Mouse (Mus musculus): ENCODE results near the gene Kif4. TPM values are rescaled to one million over a fixed set of nuclear protein-coding genes. Genes with fewer than 3 reads are reported as not detected.
A peak's percentile ranks its signal among the peaks of the same experiment; 100 is the strongest.

Gene Kif4
- 1 to 10 TPM in 1 of 2 experiments, under 1 TPM in 1; 0.97 to 1.1 TPM for total RNA-seq (2021)
- long read RNA-seq, experiment 1, partial matches to known transcripts, result 1 of 1 reads
- long read RNA-seq, experiment 1, other reads (novel, unspliced or antisense), result 0 of 1 reads
- long read RNA-seq, experiment 2, full-length matches to known transcripts, result 1 of 3 reads
- long read RNA-seq, experiment 2, partial matches to known transcripts, result 0 of 3 reads
- long read RNA-seq, experiment 2, other reads (novel, unspliced or antisense), result 2 of 3 reads

DNA sequence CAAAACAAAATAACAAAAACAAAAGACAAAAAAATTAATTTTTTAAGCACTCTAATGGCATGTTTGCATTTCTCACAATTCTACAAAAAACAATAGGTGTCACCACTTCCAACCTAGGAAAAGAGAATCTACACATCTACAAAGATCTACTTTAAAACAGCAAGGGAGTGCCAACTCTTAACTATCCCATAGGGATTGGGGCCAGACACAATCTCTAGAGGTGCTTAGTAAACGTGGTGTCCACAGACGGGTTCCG is at the start of gene Kif4:
Gene Kif4 (plus strand): TSS at position 192 of the 256 bp plus-strand sequence.
- no peak for DNase-seq (ENCODE audit: low spot score in 2 of 2)
- intact Hi-C loops (cut with DNase I), result loop anchor here (10.0 kb wide), 1 partner anchor 109 kb away; no protein-coding TSS in a partner anchor

DNA sequence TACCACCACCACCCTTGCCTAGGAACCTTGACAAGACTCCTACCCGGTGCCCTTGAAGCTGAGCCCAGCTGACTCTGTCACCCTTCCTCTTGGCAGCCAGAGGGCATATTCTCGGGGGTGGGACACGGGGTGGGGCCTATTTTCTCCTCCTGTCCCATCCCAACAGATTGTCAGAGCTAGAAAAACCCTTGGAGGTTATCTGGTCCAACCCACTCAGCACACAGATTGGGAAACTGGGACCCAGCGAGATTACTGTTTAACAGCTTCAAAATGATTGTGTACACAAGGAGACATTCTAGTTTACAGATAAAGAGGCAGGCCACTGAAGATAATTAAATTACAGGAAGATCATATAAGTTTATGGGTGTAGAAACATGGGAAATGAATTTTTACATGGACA is 30.7 kb upstream of the Kif4 start, which contains the start of gene P2ry4:
Gene P2ry4 (minus strand): TSS at position 79 of the 400 bp plus-strand sequence.
- intact Hi-C loops (cut with DNase I), result no loop called here
- DNase-seq (ENCODE audit: low spot score in 2 of 2), result no peak

DNA sequence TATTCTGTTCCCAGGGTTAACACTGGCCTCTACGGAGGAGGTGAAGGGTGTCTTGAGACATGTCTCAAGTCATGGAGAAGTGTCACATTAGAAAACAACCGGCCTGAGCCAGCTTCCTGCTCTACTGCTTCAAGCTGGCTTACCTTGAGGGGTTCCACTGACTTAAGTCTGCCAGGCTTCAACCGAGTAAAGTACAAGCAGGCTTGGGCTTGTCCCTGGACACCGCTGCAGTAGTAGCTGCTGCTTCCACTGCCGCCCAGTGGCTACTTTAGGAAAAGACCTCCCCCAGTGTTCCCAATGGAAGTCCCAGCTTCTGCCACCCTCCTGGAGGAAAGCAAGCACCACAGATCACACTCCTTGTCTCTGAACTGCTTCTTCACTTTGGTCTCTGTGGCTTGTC is 28.1 kb upstream of the Kif4 start:
- intact Hi-C loops (cut with DNase I), result no loop called here
- peak; percentile 51 to 59 for DNase-seq (ENCODE audit: low spot score in 2 of 2)

DNA sequence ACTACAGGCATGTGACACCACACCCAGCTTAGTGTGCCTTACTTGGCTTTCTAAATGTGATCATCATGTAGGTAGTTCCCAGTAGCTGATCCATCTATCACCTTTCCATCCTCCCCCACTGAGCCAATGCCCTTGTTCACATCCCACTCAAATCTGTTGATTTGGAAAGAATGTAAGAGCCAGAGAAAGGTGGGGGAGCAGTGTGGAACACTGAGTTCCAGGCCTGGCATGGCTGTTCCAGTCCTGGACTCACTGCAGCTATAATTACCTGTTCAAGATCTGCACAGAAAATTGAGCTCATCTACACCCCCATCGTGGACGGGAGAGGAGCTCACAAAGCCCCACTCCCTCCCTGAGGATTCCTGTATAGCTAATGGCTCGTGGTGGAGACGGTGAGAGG is 25.8 kb upstream of the Kif4 start:
- intact Hi-C loops (cut with DNase I), result no loop called here
- peak; percentile 4 to 34 for DNase-seq (ENCODE audit: low spot score in 2 of 2)

DNA sequence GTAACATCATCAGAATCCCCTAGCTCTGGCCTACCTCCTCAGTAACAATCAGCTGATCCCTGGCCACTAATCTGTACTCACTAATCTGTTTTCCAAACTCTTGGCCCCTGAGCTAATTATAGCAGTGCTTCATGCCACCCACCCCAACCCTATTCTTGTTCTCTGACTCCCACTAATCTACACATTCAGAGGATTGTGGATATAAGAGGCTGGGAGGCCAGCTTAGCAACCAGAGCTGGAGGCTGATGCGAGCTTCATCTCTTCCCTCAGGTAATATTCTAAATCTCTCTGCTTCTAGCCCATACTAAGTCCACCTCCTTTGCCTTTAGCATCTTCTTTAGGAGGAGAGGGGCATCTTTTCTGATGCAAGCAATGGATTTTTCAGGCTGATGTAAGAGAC is 20.2 kb upstream of the Kif4 start, which contains the start of gene Arr3:
Gene Arr3 (plus strand): TSS at position 184 of the 400 bp plus-strand sequence.
- intact Hi-C loops (cut with DNase I), result no loop called here
- no peak for DNase-seq (ENCODE audit: low spot score in 2 of 2)

DNA sequence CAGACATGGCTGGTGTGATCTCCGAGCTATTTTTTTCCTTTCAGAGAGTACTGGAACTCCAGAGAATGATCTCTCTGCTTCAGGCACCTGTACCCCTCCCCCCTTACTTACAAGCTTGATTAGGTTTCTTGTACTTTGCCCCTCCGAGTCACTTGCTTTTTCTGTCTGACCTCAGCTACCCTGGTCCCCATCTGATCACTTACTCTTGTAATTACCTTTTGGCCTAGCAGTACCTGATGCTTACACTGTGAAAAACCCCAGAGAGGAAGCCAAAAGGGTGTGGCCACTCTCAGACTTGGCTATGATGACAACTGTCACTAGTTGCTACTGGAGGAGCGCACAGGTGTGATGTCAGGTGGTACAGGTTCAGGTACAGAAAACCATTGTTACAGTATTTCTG is 7.0 kb upstream of the Kif4 start:
- DNase-seq (ENCODE audit: low spot score in 2 of 2), result no peak
- intact Hi-C loops (cut with DNase I), result no loop called here

DNA sequence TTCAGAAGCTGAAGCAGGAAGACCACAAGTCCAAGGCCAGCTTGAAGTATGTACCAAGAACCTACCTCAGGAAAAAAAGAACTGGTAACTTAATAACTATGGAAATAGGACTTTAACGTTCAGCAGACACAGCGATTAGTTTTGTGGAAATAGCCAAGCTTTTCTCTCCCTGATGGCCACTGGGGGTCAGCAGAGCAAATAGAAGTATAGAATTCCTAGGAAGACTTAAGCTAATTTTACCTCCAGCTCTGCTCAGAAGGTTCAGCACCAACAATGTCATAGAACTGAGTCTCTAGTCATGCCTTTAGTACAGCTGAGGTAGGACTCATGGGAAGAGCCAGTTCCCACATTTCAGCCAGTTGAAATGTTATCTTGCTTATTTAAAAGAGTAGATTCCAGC is 4.2 kb upstream of the Kif4 start:
- intact Hi-C loops (cut with DNase I), result loop anchor here (10.0 kb wide), 1 partner anchor 113 kb away; no protein-coding TSS in a partner anchor
- DNase-seq (ENCODE audit: low spot score in 2 of 2), result no peak

DNA sequence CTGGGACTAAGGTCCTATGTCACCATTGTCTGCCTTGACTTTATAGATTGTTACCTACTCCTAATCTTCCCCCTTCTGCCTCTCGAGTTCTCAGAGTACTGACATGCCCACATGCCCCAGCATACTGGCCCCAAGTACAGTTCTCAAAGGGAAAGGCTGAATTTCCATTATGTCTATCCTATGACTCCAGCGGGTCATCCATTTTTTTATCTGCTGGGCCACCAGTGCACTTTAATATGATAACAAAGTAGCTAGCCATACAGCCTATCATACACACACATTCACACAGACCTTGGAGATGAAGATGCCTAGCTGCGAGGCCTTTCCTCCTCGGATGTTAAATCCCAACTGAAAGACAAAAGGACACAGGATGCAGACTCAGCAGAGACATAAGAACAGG is 1.3 kb upstream of the Kif4 start:
- no peak for DNase-seq (ENCODE audit: low spot score in 2 of 2)
- intact Hi-C loops (cut with DNase I), result loop anchor here (10.0 kb wide), 1 partner anchor 111 kb away; no protein-coding TSS in a partner anchor

DNA sequence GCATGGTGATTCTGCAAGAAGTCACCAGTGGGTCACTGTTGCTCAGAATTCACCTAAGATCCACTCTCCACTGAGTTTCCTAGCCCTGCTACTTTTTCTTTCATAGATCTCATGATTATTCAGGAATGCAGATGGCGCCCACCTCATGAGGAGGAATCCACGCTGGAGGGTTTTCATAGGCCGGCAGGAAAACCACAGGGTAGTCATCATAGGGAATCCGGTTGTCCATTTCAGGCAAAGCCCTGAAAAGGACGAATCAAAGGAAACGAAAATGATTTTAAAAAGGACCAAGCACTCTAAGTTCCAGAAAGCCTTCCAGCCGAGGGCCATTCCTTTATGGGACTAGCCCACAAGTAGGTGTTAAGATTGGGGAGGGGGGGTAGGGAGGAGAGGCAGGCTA is 391 bp upstream of the Kif4 start:
- intact Hi-C loops (cut with DNase I), result loop anchor here (10.0 kb wide), 1 partner anchor 110 kb away; no protein-coding TSS in a partner anchor

DNA sequence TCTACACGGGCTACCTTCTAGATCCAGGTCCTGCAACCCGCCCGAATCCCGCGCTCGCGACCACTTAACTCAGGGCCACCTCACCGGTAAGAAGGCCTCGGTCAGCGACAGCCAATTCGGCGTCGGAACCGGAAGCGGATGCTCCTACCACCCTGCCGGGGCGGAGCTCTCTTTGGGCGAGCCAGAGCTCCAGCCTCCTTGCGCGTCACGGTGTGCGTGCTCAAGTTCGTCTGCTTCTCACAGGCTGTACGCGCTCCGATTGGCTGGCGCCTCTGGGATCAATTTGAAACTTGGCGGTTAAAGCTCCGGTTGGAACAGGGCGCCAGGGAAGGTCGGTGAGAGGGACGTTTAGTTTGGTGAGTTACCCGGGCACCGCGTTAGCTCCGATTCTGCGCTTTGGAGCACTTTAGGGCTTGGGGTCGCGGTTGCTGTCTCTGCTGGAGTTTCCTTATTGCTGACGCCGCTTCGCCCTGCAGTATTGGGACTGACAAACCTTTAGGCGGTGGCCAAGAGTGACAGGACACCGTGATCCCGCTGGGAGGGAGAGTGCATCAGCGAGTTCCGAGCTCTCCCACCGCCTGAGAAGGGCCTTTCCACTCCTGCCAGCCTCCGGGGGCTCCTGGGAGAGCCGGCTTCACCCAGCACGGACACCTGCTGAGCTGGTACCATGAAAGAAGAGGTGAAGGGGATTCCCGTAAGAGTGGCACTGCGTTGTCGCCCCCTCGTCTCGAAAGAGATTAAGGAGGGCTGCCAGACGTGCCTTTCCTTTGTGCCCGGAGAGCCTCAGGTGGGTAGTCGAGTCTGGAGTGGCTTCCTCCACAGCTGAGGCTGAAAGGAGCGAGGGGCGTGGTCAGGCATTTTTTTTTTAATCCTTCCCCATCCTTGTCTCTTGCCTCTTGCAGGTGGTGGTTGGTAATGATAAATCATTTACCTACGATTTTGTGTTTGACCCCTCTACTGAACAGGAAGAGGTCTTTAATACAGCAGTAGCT is 561 bp downstream of the Kif4 start, which contains the start of gene Pdzd11:
Gene Pdzd11 (minus strand): TSS at position 767 of the 992 bp plus-strand sequence.
- DNase-seq (ENCODE audit: low spot score in 2 of 2), result peak; percentile 88 to 91
- intact Hi-C loops (cut with DNase I), result loop anchor here (10.0 kb wide), 1 partner anchor 109 kb away; no protein-coding TSS in a partner anchor

More for the DNA sequence above, 391 bp upstream of the Kif4 start:
- DNase-seq (ENCODE audit: low spot score in 2 of 2), result peak in 1 of 2 experiments; percentile 7

DNA sequence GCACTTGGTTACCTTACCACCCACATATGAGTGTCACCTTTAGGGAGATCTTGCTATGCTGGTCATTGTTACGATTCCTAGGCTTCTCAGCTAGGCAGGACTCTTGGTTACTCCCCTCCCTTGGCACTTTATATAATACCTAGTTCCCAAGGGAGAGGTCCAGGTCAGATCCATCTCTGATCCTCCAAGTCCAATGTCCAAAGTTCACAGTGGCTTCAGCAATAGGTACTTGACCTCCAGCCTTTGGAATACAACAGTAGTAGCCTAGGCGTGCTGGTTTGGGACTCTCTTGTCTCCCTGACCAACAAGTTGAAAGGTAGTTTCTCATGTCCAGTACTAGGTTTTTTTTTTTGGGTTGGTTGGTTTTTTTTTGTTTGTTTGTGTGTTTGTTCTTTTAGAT is 3.5 kb downstream of the Kif4 start:
- no peak for DNase-seq (ENCODE audit: low spot score in 2 of 2)
- intact Hi-C loops (cut with DNase I), result loop anchor here (10.0 kb wide), 1 partner anchor 106 kb away; no protein-coding TSS in a partner anchor

DNA sequence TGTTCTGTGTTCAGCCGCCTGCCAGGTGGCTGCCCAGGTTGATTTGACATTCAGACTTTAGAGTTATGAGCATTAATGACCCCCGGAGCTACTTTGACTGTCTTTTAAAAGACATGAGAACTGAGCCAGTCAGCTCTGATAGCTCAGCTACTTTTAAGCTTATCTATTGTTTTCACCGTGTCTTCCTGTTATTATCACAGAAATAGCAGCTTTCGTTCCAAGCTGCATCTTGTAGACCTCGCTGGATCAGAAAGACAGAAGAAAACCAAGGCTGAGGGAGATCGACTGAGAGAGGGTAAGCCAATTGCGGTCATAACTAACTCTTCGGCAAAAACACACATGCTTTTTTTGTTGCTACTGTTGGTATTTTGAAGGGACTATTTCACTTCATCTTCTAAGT is 12.9 kb downstream of the Kif4 start:
- intact Hi-C loops (cut with DNase I), result no loop called here
- no peak for DNase-seq (ENCODE audit: low spot score in 2 of 2)

DNA sequence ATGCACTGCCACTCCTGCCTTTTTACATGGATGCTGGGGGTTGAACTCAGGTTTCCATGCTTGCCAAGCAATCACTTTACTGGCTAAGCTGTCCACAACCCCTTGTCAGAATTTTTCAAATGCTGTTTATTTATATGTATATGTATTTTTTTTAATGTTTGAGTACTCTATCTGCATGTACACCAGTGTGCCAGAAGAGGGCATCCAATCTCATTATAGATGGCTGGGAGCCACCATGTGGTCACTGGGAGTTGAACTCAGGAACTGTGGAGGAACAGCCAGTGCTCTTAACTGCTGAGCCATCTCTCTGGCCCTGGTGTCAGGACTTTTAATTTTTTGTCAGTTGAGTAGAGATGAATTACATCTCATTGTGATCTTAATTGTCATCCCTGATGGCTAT is 27.3 kb downstream of the Kif4 start:
- intact Hi-C loops (cut with DNase I), result no loop called here
- no peak for DNase-seq (ENCODE audit: low spot score in 2 of 2)

DNA sequence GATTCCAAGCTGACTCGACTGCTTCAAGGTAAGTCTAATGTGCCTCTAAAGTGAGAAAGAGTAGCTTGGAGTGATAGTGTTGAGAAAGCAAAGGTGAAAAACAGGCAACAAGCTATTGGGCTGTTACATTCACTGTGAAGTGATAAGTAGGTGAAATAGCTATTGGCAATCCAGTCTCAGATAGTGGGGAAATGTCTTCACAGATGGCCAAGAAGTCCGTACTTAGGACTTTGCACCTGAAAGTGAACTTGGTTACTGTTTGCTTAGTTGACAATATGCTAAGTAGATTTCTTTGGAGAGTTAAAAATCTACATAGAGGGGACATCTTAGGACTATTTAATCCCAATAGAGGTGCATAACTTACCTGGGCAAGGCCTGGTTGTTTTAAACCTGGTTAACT is 39.3 kb downstream of the Kif4 start:
- DNase-seq (ENCODE audit: low spot score in 2 of 2), result no peak
- intact Hi-C loops (cut with DNase I), result no loop called here

DNA sequence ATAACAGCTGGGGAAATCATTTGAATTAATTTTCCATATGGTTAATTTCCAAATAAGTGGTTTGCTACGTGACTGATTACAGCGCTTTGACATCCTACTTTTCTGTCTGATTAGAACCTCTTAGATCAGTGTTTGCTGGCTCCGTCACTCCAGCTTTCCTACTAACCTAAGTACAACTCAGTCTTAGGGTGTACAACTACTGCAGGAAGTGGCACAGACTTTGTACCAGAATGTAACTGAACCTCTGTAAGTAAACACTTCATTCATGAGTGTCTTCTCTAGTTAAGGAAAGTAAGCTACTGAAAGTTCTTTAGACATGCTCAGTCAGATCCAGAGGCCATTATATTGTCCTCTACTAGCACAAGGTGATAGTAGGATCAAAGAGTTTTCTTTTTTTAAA is 52.7 kb downstream of the Kif4 start:
- intact Hi-C loops (cut with DNase I), result no loop called here

DNA sequence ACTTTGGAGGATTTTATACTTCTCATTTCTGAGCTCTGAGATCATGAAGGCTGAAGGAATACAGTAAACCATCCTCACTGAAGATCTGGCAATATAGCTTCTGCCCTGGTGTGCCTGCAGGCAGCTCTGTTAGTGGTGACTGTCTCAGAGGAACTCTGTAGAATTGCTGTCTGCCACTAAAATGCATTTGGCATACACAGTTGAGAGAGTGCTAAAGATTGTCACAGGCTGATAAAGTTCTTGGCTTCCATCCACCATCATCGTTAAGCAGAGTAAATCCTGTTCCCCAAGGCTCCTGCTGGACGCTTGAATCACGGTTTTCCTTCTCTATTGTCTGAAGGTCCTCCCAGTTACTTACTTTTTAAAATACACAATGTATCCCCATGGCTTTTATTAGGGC is 61.0 kb downstream of the Kif4 start:
- intact Hi-C loops (cut with DNase I), result no loop called here
- no peak for DNase-seq (ENCODE audit: low spot score in 2 of 2)

More for the DNA sequence above, 52.7 kb downstream of the Kif4 start:
- no peak for DNase-seq (ENCODE audit: low spot score in 2 of 2)

DNA sequence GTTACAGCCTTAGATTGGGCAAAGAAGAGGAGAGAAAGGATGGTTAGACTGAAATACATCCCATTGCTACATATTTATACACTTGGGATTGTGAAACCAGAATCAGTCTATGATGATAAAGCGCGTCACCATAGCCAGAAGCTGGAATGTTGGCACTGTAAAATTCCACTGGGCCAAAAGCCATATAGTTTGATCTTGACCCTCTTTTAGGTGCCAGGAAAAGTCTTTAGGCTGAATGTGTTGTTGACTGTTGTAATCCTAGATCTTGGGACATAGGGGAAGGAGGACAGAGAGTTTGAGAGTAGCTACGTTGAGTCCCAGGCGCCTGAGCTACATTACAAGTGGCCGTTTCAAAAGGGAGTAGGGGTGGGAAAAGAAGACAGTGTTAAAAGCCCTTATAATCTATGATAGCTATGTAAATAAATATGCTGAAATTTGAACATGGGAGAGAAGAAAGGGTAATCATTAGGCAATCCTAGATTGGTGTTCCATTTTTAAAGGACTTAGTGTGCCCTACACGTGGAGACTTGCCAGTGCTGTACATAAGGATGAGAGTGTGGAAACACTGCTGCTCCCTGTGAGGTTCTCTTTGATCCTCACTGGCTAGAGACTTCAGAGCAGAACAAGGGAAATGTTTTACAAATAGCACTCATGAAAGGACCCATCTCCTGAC is 62.0 kb downstream of the Kif4 start:
- intact Hi-C loops (cut with DNase I), result no loop called here
- no peak for DNase-seq (ENCODE audit: low spot score in 2 of 2)

DNA sequence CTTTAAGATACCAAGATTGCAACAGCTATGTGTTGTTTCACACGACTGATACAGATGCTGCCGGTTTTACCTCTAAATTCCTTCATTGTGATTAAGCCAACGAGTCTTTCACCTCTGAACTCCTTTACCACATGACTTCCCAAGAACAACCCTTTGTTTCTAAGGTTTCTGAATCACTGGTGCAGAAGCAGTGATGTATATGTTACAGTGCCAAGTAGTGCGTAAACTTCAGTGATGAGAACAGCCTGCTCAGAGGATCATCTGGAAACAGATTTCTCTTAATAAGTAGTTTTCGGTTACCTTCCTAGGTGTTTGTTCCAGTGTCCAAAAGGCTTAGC is 62.5 kb downstream of the Kif4 start:
- intact Hi-C loops (cut with DNase I), result no loop called here

DNA sequence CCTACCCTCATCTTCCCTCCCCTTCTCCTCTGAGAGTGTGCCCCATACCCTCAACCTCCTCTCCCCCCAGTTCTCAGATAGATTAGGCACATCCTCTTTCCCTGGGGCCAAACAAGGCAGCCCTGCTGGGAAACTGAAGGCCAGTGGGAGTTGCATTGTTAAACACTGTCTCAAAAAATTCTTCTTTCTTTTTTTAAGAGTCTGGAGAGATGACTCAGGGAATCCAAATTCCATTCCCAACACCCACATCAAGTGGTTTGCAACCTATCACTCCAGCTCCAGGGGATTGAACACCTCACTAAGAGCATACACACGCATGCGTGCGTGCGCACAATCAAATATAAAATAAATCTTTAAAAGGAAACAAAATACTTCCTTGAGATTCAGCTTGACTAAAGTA is 71.2 kb downstream of the Kif4 start:
- intact Hi-C loops (cut with DNase I), result no loop called here
- DNase-seq (ENCODE audit: low spot score in 2 of 2), result no peak

More for the DNA sequence above, 62.5 kb downstream of the Kif4 start:
- no peak for DNase-seq (ENCODE audit: low spot score in 2 of 2)

DNA sequence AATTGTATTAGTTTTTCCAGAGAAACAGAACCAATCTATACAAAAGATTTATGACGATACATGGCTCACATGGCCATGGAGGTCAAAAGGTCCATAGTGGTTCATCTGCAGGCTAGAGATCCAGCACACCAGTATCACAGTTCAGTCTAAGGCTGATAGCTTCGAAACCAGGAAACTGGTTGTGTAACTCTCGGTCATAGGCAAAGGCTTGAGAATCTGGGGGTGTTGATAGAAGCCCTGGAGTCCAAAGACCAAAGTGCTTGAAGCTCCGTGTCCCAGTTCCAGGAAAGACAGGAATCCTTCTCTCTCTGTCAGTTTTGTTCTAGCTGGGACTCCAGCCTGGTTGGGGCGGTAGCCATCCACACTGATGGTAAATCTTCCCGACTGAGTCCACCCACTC is 82.5 kb downstream of the Kif4 start:
- intact Hi-C loops (cut with DNase I), result no loop called here
- no peak for DNase-seq (ENCODE audit: low spot score in 2 of 2)
